Mouse (Mus musculus): ENCODE measurements at regions not wholly inside any gene's neighbourhood (a gene's known extent, or its start where the extent isn't known, plus 50 kb on each side); places are given as distances from the start of the nearest gene placed in this dataset.

DNA sequence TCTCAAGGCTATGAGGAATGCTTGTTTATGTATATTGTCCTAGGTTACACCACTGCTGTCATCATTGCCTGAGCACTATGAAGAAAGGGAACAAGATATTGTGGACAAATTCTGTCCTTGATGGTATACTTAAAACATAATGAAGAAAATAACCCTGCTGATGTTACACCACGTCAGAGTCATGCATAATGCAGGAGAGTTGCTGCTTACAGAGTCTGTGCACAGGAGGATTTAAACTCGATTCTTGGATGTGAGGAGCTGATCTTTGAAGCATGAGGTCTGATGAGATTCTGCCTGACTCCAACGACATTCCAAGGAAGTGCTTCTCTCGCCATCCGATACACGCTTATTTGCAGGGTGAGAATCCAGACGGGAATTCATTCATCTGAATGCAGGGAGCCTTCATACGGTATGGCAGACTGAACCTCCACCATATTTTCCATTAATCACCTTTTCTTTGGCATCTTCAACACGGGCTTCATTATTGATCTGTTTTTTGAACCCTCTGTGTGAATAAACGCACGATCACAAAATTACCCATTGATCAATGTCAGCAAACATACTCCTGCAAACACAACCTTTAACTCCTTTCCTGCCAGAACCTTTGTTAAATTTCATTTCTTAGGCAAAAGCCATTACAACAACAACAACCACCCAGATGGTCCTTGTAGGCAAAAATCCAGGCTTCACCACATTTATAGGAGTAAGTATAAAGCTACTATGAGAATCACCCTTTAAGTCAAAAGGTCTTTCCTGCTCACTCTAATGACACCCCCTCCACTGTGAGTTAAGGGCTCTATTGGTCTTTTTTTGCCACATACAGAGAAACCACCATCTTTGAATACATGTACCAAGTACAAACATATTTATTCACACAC lies 106.9 kb upstream of the Nectin3 start:
- no peak for DNase-seq
- intact Hi-C loops (cut with DNase I), result no loop called here

DNA sequence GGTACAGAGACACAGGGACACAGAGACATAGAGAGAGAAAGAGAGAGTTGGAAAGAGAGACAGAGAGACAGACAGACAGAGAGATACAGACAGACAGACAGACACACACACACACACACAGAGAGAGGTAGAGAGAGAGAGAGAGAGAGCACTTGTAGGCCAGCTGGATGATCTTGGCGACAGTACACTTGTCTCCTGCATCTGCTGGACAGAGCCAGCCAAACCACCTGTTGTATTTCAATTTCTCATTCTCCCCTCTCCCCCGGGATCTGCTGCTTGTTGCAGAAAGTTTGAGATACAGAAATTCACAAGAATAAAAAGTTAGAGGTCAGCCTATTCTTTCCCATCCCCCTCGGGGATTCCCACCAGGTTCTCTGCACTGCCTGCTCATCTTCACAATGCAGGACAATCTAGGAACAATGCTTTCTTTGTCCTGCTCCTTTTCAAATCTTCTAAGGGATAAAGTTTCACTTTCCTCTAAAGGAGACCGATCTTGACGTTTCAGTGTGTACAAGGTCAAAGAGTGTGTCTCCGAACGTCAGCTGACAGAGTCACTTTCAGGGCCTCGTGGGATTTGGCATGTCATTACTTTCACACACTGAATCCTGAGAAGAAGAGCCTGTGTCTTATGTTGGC lies 94.4 kb upstream of the Nectin3 start:
- DNase-seq, result no peak
- intact Hi-C loops (cut with DNase I), result no loop called here

DNA sequence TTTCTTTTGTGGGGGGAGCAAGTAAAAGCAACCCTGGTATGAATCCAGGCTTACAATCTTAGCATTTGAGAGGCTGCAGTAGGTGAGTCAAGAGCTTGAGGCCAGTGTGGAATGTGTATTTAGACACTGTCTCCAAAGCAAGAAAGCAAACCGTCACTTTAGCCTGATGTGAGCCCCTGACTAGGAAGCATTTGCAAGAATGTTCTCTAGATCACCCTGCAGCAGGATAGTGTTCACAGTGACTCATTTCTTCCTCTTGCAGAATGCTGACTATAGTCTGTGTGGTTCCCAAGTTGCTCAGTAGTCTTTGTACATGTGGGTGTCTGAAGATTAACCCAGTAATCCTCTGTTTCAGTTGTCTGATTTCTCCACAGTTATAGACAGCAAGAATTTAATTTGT lies 88.7 kb upstream of the Nectin3 start:
- no peak for DNase-seq
- intact Hi-C loops (cut with DNase I), result no loop called here

DNA sequence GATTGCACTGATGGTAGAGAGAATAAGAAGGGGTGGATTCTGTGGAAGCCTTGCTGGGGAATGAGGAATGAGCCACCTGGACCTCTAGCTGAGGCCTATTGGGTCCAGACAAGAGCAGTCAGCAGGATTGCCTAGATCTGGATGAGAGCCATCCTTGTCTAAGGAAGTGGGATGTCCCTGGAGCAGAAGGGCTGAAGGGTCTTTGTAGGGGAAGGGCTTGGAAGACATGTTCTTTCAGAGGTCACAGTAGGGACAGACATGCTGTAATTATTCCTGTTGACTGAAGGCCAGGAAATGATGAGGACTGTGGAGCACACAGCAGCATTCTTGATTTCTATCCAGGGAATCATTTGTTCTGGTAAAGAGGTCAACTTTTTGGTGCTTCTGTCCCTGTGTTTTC lies 86.2 kb upstream of the Nectin3 start:
- DNase-seq, result peak; percentile 1 to 5
- intact Hi-C loops (cut with DNase I), result no loop called here

DNA sequence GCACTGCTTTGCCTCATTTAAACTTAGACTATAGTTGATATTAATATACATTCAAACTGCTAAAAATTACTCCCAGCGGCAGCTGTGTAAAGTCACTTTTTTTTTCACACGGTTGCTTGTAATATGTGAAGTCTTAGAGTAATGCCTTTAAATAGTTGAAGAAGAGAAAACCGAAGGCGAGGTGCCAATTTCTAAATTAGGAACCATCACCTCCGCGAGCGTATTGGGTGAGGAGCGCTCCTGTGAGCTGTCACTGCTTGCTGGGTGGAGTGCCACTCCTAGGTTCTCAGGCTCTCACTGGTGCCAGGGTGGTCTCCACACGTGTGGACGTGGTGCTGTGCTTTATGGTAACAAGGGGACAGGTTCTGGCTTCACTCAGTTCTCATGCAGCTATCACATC lies 82.8 kb upstream of the Nectin3 start:
- intact Hi-C loops (cut with DNase I), result no loop called here
- DNase-seq, result peak; percentile 1 to 2

DNA sequence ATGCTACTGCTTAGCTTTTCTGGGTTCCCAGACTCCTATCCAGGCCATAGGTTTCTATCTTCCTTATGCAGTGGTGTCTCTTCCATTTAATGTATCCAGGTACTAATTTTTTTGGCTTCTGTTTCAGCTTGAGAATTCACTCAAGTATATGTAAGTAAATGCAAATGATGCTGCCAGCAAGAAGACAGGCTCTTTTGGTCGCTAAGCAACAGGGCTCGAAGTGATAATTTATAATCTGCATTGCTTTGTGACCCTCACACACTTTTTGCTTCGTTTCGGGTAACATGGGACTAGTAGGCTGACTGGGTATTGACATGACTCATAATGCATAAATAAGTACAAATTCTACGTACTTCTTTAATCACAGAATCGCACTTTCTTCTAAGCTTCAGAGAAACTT lies 75.9 kb upstream of the Nectin3 start:
- intact Hi-C loops (cut with DNase I), result no loop called here
- DNase-seq, result no peak

DNA sequence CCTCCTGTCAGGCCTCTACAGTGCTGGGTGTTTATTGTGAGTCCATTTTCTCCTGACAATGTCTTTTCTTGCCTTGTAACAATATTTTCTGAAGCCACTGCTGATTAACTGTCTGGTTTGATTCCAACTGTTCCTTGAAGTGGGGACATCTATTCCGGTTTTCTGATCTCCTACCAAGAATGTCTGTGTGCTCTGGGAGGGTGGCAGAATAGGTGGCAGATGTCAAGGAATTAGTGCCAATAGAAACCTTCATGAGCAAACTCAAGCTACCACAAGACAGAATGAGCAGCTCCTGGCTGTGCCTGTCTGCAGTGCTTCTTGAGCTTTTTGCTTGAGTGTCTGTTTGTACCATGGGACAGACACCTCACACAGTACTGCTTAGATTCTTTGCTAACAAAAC lies 69.1 kb upstream of the Nectin3 start:
- DNase-seq, result no peak
- intact Hi-C loops (cut with DNase I), result no loop called here

DNA sequence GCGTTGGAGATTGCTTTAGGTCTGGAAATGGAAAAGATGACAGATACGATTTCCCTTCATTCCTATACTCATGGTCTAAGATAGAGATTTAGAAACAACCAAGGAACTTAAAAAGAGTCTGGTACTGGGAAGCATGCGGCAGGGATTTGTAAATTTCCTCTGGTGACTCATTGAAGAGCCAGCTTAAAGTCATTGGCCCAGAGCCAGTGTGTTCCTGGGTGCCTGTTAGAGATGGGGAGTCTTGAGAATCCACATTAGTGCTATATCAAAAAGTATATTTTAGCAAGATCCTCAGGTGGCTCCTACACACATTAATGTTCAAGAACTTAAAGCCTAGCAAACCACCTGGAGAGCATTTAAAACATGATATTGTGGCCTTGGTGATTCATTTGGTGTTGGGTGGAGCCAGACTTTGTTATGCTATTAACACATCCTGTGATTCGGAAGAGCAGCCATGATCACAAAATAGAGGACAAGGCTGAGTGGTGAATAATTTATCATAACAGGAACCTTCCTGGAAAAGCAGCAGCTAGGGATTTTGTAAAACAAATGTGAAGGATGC lies 67.8 kb upstream of the Nectin3 start:
- intact Hi-C loops (cut with DNase I), result no loop called here

DNA sequence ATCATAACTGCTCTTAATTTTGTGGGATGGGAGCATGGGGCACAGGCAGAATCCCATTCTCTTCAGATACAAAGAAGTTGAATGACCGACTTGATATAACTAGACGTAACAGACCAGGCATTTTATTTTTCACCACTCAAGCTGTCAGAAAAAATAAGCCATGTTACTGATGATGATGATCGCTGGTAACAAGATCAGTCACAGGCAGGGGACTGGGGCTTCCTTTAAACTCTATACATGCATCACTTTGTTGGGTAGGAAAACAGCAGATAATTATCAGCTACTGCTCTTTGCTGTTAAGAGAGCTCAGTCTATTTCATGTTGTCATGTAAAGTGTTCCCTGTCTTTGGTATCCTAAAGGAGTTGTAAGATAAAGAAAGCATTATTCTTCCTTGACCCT lies 59.0 kb upstream of the Nectin3 start:
- intact Hi-C loops (cut with DNase I), result no loop called here
- DNase-seq, result no peak

More for the DNA sequence above, 67.8 kb upstream of the Nectin3 start:
- DNase-seq, result no peak

DNA sequence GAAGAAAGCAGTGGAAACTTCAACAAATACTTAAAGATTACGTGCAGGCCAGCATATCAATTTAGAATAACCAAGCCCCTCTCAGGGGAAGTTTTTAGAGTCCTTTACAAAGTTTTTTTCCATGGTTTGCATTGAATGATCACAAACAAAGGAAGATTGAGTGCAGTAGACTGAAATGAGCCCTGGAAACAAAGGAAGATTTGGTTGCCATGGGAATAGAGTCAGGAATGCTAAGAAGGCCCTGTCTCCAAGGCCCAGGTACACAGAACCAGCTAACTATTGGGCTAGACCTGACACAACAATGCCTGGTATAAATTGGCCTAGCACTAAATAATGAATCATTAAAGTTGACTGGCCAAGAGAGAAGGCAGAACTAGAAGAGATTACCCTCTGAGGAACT lies 49.9 kb upstream of the Nectin3 start:
- no peak for DNase-seq
- intact Hi-C loops (cut with DNase I), result no loop called here
